Mouse (Mus musculus): Measurements from ENCODE around the gene Abat.

Abat gene

DNA sequence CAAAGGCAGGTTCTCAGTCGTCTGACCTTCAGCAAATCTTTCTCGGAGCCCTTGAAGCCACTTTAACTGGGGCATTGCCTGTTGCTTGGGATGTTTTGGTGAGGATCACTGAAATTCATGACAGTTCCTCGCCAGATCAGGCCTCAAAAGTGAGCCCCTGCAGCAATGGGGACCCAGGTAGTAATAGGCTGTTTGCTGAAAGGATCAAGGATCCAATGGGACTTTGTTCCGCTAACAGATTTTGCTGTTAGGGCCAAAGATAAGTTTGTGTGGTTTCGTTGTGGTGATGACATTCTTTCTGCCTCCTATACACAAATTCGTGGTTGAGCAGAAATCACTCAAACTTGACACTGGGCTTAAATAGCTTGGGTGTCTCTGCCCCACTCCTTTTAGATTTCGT is 124.9 kb downstream of the Abat start:
- DNase-seq, result no peak

- DNase-seq, result no peak
These were observed 126.4 kb downstream of the Abat start for GRCm38 (mm10) chr16:8639466-8640191.

DNA sequence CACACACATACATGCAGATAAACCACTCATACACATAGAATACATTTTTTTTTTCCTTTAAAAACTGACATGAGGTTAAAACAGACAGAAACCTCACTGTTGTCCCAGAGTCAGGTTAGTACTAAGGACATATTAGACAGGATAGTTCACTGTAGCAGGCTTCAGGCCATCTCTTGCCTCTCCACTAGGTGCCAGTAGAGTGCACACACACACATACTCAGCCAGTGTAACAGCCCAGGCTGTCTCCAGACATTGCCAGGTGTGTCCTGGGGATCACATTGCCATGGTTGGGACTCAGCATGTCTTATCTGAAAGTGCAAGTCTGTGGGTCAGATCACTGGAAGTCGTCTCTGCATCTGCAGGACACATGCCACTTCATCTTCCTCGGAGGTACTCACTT is 130.6 kb downstream of the Abat start:
- DNase-seq, result peak; percentile 58

DNA sequence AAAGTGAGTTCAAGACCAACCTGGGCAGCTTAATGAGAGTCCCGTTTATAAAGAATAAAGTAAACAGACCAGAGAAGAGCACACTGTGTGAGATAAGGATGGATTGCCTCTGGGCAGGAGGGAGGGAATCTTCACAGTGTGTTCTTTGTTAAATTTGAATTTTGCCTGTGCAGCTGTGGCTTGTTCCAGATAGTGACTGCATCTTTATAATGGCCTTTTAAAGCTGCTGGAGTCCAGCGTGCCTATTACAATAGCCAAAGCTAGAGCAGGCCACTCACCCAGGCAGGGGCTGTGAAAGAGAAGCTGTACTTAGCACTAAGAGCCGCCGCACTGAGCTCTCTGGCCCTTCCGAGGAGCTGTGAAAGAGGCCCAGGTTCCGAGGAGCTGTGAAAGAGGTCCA is 132.3 kb downstream of the Abat start:
- no peak for DNase-seq

- no peak for DNase-seq
These were observed 136.8 kb downstream of the Abat start for GRCm38 (mm10) chr16:8650007-8650406.

DNA sequence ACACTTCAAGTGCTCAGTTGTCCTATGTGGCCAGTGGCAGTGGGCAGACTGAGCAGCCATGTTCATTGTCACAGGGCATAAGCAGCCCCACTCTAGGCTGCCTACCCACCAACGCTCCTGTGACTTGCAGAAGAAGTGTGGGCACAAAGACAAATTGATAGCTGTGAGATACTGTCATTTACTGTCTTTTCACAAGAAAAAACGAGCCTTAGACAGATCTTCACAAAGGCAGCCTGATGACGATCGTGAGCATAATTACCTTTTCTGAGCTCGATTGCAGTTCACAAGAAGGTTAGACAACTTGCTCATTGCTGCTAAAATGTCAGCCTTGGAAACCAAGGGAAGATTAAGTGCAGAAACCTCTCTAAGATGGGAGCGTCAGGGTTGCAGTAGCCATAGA is 141.9 kb downstream of the Abat start:
- DNase-seq, result no peak

DNA sequence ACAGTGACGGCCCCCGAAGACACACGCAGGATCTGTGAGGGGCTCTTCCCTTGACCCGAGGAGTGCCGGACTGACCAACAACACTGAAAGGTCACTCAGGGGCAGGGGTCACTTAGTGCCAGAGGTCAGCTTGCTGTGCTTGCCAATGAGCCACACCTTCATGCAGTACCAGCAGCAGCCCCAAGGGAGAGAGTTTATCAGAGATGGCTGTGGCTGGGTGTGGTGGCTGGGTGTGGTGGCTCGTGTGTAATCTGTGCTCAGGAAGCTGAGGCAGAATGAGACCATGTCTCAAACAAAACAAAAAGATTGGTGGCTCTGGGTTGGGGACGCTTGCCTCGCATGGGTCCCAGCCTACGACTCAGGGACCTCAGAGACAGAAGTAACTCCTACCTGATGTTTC is 142.4 kb downstream of the Abat start:
- no peak for DNase-seq

DNA sequence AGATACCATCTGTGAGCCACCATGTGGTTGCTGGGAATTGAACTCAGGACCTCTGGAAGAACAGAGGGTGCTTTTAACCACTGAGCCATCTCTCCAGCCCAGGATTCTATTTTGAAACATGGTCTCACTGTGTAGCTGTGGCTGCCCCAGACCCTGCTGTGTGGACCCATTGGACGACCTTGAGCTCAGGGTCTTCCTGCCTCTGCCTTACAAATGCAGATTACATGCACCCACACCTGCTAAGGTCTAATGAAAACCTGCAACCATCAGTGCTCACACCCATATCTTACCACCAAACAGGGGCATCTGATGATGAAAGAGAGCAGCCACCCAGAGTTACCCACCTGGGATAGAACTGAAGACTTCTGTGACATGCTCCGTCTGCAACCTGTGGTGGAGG is 143.0 kb downstream of the Abat start:
- no peak for DNase-seq

- DNase-seq, result no peak
These were observed 145.1 kb downstream of the Abat start for GRCm38 (mm10) chr16:8658349-8658748.

GRCm38 (mm10) chr16:8658764-8659163 is 145.5 kb downstream of the Abat start:
- peak; percentile 60 for DNase-seq

- DNase-seq, result peak; percentile 49
These were observed 149.8 kb downstream of the Abat start for GRCm38 (mm10) chr16:8663022-8663421.

DNA sequence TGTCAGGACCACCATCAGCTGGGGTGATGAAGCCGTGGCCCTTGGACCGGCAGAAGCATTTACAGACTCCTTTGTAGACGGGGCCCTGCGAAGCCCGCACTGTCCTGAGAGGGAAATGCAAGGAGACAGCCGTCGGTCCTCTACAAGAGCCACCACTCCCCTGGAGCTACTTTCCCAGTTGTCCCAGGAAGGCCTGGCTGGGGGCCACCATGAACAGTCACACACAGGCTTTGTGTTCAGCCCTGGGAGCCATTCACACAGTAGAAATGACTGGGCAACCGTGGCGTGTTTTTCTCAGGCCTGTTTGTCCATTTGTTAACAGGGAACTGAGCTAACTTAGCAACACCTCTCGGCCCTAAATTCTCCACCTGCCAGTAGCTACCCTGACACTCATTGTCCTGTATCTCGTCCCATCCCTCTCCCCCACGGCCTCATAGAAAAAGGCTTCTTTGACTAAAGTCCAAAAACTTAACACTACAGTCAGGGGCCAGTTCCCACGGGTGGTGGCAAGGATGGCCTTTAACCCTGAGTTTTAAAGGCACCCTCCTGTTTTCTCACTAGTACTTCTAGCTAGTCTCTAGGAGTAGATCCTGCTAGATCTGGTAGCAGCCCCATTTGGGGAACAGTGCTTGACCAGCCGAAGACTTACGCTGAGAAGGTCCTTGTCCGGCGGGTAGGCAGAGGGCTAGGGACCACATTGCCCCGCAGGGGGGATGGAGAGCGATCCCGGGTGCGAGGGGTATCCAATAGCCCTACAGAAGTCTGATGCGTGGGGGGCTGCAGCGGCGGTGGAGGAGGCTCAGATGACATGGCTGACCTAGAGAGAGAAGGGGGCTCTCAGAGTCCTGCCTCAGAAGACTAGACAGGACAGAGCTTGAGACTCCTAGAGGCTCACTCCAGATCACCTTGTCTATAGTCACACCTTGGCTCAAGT is 150.6 kb downstream of the Abat start:
- DNase-seq, result peak; percentile 54

DNA sequence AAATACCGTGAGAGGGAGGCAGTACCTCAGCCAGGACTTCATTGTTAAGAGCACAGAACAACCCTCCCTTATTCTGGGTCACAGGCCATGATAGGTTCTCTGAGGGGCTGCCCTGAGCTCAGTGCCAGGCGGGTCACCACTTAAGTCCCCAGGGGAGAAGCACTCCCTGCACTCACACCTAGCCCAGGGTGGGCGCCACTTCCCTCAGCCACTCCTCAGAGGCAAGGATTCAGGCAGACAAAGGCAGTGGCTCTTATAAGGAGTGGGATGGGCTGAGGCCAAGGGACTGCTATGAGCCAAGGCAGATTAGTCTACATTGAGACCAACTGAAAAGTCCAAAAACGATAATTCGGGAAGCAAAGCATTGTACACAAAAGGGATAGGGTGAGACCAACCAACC is 152.1 kb downstream of the Abat start:
- DNase-seq, result no peak

- DNase-seq, result peak; percentile 69
These were observed 153.2 kb downstream of the Abat start for GRCm38 (mm10) chr16:8666452-8666851.

DNA sequence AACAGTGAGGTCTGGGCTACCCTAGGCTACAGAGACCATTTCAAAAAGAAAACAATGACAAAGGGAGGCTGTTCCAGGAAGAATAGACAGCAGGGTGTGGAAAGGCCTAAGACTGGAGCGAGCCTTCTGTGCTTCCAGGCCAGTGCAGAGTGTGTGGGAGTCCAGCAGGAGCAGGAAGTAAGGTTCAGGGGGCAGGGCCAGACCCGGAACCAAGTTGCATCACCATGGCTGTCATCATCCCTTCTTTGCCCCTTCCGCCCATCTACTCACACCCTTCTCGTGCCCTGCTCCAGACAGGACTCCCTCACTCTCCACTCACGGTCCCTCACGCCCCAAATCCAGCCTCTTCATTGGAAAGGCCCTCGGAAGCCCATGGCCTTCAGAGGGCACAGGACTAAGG is 154.0 kb downstream of the Abat start:
- DNase-seq, result no peak

DNA sequence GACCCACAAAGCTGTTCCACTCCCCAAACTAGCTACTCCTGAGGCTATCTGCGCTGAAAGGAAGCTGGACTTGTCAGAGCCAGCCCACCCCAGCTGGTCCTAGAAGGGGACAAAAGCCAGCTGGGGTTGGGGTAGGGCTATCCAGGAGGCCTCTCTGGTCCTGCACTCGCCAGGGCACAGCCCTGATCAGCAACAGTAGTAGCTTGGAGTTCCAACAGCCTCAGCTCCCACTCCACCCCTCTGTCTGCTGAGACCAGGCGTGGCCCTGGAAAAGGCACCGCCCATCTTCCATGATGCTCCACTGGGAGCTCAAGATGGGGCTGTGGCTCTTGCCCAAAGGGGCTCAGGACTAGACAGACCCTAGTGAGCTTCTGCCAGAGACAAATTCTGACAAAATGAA is 154.6 kb downstream of the Abat start:
- no peak for DNase-seq

DNA sequence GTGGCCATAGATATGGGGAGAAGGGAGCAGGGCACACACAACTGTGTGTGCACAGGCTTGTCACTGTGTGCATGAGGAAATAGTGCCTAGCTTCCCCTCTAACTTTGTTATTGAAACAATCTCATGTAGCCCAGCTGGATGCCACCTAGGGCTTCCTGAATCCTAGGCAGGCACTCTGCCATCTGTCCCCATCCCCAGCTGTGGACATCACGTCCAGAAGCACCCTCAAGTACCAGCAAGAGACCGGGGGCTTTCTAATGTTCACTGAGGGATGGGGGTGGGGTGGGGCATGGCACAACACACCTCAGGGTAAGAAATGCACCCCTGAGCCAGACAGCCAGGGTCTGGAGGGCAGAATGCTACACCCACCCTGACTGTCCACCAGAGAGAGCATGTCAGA is 155.2 kb downstream of the Abat start:
- DNase-seq, result no peak

- DNase-seq, result peak; percentile 43
These were observed 156.2 kb downstream of the Abat start for GRCm38 (mm10) chr16:8669432-8669831.

DNA sequence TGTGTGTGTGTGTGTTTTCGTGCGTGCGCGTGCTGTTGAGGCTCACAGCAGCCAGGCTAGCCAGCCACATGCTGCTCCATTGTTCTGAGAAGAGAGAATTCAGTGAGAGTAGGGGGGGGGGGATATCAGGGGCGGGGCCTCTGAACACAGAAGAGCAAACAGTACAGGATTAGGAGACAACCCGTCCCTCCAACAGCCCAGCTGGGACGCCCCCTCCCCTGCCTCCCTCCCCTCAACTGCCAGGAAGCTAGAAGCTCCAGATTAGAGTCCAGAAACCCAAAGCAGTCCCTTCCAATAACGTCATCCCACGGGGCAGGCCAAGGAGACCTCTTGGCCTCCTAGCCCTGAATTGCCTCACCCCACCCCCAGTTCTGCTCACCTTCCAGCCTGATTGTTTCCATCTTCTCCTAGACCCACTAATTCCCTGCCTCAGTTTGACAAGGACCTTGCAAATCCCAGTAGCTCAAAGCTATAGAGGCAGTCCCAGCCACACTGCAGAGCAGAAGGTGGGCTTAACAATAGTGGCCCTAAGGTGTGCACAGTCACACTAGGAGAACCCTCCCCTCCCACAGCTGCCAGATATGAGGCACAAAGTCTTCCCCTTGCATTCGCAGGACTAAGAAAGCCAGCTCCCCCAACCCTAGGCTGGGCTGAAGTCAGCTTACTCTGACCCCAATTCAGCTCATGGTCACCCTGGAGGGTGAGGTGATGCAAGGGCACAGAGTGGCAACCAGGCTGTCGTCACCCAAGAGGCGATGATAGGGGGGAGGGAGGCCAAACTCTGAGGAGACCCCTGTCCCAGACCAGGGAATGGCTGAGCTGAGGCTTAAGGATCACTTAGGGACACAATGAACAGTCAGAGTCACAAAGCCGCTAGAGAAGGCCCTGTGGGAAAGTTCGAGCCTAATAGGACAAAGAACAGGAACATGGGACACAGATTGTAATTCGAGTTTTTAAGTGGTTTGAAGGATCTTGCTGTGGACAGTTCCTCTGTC is 157.1 kb downstream of the Abat start:
- no peak for DNase-seq
